Mouse (Mus musculus): Measurements from ENCODE around the gene Ptma.
"Not testable (repeated sequence)": the region's sequence is repeated elsewhere in the genome, so short reads cannot be mapped to it uniquely, and the experiment has no call there.

GRCm38 (mm10) chr1:86485858-86486257 lies 40.7 kb upstream of the Ptma start:
- not testable (repeated sequence) for TF ChIP-seq CTCF (IDR thresholded peaks at IDR 0.05; ENCODE audit: low read depth, low read length); POLR2A (IDR thresholded peaks at IDR 0.05; ENCODE audit: insufficient read depth, low read length)
